Mouse (Mus musculus): ENCODE results near the gene Tmem270.

DNA sequence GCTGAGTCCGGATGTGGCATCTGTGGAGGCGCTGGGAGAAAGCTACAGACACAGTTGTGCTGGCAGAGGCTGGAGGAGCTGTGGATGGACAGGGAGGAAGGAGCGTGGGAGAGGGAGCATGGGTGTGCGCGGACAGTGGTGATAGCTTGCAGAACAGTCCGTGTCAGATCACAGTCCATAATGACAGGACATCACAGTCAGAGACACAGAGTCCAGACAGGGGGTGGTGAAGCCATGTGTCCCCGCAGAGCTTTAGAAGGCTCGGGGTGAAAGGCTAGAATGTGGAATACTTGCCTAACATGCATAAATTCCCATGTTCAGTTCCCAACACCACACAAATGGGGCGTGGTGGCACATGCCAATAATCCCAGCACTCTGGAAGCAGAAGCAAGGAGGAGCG, 29.7 kb downstream of the Tmem270 start:
- TF ChIP-seq POLR2A (IDR thresholded peaks at IDR 0.05; ENCODE audit: borderline replicate concordance, extremely low read depth, low read depth, low read length) = no peak
- TF ChIP-seq CTCF (IDR thresholded peaks at IDR 0.05; ENCODE audit: insufficient read depth, low read length) = no peak

Data from lung, adult 2 months (tissue).